Mouse (Mus musculus) regulatory T cell (primary cell): ENCODE measurements at regions not wholly inside any gene's neighbourhood (a gene's known extent, or its start where the extent isn't known, plus 50 kb on each side); places are given as distances from the start of the nearest gene placed in this dataset.
"Not testable (repeated sequence)": the region's sequence is repeated elsewhere in the genome, so short reads cannot be mapped to it uniquely, and the experiment has no call there.

ENCODE experiments used
- in situ Hi-C: fragments of 300-600 bp; cut with MboI, MseI; formaldehyde crosslinking; loops from one replicate; pipeline ENCODE4 v1.15.1; 2025; ENCODE audit warnings: high pct_unique_total_duplicates

GRCm38 (mm10) chr17:82909189-82909588 is 305.9 kb upstream of the Pkdcc start:
- in situ Hi-C loops = no loop called here

- in situ Hi-C loops = not testable (repeated sequence)
Observed at GRCm38 (mm10) chr17:82922986-82923385, 292.1 kb upstream of the Pkdcc start.

- in situ Hi-C loops = no loop called here
Observed at GRCm38 (mm10) chr17:82925751-82926150, 289.3 kb upstream of the Pkdcc start.

GRCm38 (mm10) chr17:82927681-82928080 is 287.4 kb upstream of the Pkdcc start:
- in situ Hi-C loops = no loop called here

GRCm38 (mm10) chr17:82929511-82929910 is 285.6 kb upstream of the Pkdcc start:
- in situ Hi-C loops = no loop called here

GRCm38 (mm10) chr17:82930738-82931137 is 284.4 kb upstream of the Pkdcc start:
- in situ Hi-C loops = no loop called here

GRCm38 (mm10) chr17:82931476-82931875 is 283.6 kb upstream of the Pkdcc start:
- in situ Hi-C loops = no loop called here

- in situ Hi-C loops = no loop called here
Observed at GRCm38 (mm10) chr17:82936836-82937235, 278.3 kb upstream of the Pkdcc start.

- in situ Hi-C loops = no loop called here
Observed at GRCm38 (mm10) chr17:82946083-82946482, 269.0 kb upstream of the Pkdcc start.

- in situ Hi-C loops = loop anchor here (25.0 kb wide), 1 partner anchor 1762 kb away; no protein-coding TSS in a partner anchor
Observed at GRCm38 (mm10) chr17:82949794-82950193, 265.3 kb upstream of the Pkdcc start.

GRCm38 (mm10) chr17:82950268-82950667 is 264.8 kb upstream of the Pkdcc start:
- in situ Hi-C loops = loop anchor here (25.0 kb wide), 1 partner anchor 1763 kb away; no protein-coding TSS in a partner anchor

GRCm38 (mm10) chr17:82957409-82957808 is 257.7 kb upstream of the Pkdcc start:
- in situ Hi-C loops = loop anchor here (25.0 kb wide), 1 partner anchor 1770 kb away; no protein-coding TSS in a partner anchor

GRCm38 (mm10) chr17:82963374-82963773 is 251.7 kb upstream of the Pkdcc start:
- in situ Hi-C loops = loop anchor here (25.0 kb wide), 1 partner anchor 1776 kb away; no protein-coding TSS in a partner anchor

GRCm38 (mm10) chr17:82999710-83000109 is 215.4 kb upstream of the Pkdcc start:
- in situ Hi-C loops = no loop called here

GRCm38 (mm10) chr17:83000411-83000810 is 214.7 kb upstream of the Pkdcc start:
- in situ Hi-C loops = no loop called here

GRCm38 (mm10) chr17:83001567-83001966 is 213.5 kb upstream of the Pkdcc start:
- in situ Hi-C loops = no loop called here

- in situ Hi-C loops = no loop called here
Observed at GRCm38 (mm10) chr17:83010845-83011244, 204.2 kb upstream of the Pkdcc start.

GRCm38 (mm10) chr17:83015656-83016055 is 199.4 kb upstream of the Pkdcc start:
- in situ Hi-C loops = no loop called here

- in situ Hi-C loops = no loop called here
Observed at GRCm38 (mm10) chr17:83016936-83017335, 198.2 kb upstream of the Pkdcc start.

GRCm38 (mm10) chr17:83019267-83019666 is 195.8 kb upstream of the Pkdcc start:
- in situ Hi-C loops = no loop called here

GRCm38 (mm10) chr17:83020576-83020975 is 194.5 kb upstream of the Pkdcc start:
- in situ Hi-C loops = no loop called here

- in situ Hi-C loops = loop anchor here (5.0 to 25.0 kb wide), 3 partner anchors 227 to 712 kb away; no protein-coding TSS in a partner anchor
Observed at GRCm38 (mm10) chr17:83025340-83025816, 189.7 kb upstream of the Pkdcc start.

- in situ Hi-C loops = loop anchor here (25.0 kb wide), 2 partner anchors 552 to 702 kb away; no protein-coding TSS in a partner anchor
Observed at GRCm38 (mm10) chr17:83034914-83035573, 180.0 kb upstream of the Pkdcc start.
